Mouse (Mus musculus) neural tube, embryonic 15.5 days (tissue): ENCODE results near the gene Acoxl. TPM values are rescaled to one million over a fixed set of nuclear protein-coding genes. Genes with fewer than 3 reads are reported as not detected.

Experiments
- ATAC-seq: fragments of 200-750 bp; cut with Nextera tagmentation; 2 replicates; pipeline ENCODE4 v1.8.0; 2017; ENCODE audit warnings: mild to moderate bottlenecking, moderate TSS enrichment, moderate library complexity; ENCODE audit not compliant: low FRiP score
- H3K27ac ChIP-seq: fragments of 300-500 bp; sonication (generic); replicated peaks from 2 replicates; pipeline ENCODE4 v1.5.1; 2015; ENCODE audit warnings: mild to moderate bottlenecking, inconsistent platforms
- H3K27me3 ChIP-seq: fragments of 300-500 bp; sonication (generic); replicated peaks from 2 replicates; pipeline ENCODE4 v1.6.1; 2015; ENCODE audit warnings: inconsistent platforms
- H3K36me3 ChIP-seq: fragments of 300-500 bp; sonication (generic); 2 replicates; pipeline ENCODE4 v1.6.1; 2015; ENCODE audit warnings: inconsistent platforms
- H3K4me1 ChIP-seq: fragments of 300-500 bp; sonication (generic); 2 replicates; pipeline ENCODE4 v1.6.1; 2015; ENCODE audit warnings: inconsistent platforms
- H3K4me2 ChIP-seq: fragments of 300-500 bp; sonication (generic); 2 replicates; pipeline ENCODE4 v1.6.1; 2015; ENCODE audit warnings: inconsistent platforms, mild to moderate bottlenecking, moderate library complexity
- H3K4me3 ChIP-seq: fragments of 300-500 bp; sonication (generic); replicated peaks from 2 replicates; pipeline ENCODE4 v1.5.1; 2015; ENCODE audit warnings: mild to moderate bottlenecking, inconsistent platforms
- H3K9ac ChIP-seq: fragments of 300-500 bp; sonication (generic); replicated peaks from 2 replicates; pipeline ENCODE4 v1.6.1; 2015; ENCODE audit warnings: mild to moderate bottlenecking, inconsistent platforms
- H3K9me3 ChIP-seq: fragments of 300-500 bp; sonication (generic); replicated peaks from 2 replicates; pipeline ENCODE4 v1.6.1; 2016; ENCODE audit warnings: inconsistent platforms
- WGBS: fragments of 180-500 bp; shearing (Covaris S2); methylation state at CpG from one replicate; pipeline ENCODE4 v1.1.7; 2015; ENCODE audit warnings: mixed read lengths; 5-methylcytosine and 5-hydroxymethylcytosine counted together
- polyA plus RNA-seq: library from polyadenylated mRNA; unstranded; fragments of >200 nt; fragmentation: Nextera tagmentation; extraction: Ambion mirVana; gene quantifications from 2 replicates; pipeline ENCODE4 v1.2.1, GENCODE M21; 2015

Gene Acoxl
- polyA plus RNA-seq, 1 experiment from 2014 or later = 0.13 TPM

- Histone ChIP-seq H3K4me3 (no peak overlapping the region), H3K36me3 (no peaks in the 10 kb centered on the region), H3K27ac (no peak overlapping the region), H3K27me3 (no peaks in the 10 kb centered on the region; the same call in 1 of the 2 replicates), H3K4me1 (no peaks in the 10 kb centered on the region), H3K4me2 (no peak overlapping the region), H3K9ac (no peak overlapping the region), H3K9me3 (no peaks in the 10 kb centered on the region)
- ATAC-seq = no peak
- 82% methylated on average over 10 of the region's 10 CpGs for WGBS
Observed at GRCm38 (mm10) chr2:127904918-127905317, 66.2 kb downstream of the Acoxl start.

DNA sequence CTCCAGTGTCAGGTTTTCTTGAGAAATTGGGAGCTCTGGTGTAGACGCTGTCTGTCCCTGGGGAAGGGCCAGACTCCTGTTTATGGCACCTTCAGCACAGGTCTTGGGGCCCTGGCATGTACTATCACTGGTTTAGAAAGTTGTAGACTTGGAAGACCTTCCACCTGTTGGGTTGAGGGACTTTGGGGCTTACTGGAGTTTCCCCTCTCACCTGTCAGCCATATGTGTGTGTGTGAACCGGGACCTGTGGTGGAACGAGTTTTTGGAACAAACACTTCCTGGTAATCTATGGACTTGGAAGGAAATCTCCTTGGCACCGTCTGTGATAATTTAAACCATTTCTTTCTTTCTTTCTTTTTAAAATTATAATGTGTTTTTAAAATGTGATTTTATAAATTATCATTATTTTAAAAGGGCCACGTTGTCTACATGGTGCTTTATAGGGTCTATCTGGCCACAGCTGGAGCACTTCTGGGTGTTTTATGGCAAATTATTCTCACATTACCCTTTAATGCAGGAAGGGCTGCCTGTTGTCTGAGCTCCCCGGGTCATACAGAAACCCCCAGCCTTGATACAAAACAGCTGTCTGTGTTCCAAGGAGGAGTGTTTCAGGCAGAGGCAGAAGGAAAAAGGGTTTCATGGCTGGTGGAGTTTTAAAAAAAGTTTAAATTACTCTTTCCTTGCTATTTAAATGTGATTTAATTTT is 68.5 kb downstream of the Acoxl start:
- Histone ChIP-seq H3K4me2 (no peak overlapping the region), H3K4me3 (no peak overlapping the region), H3K4me1 (no peaks in the 10 kb centered on the region), H3K27me3 (no peaks in the 10 kb centered on the region; the same call in 1 of the 2 replicates), H3K27ac (no peak overlapping the region), H3K36me3 (no peaks in the 10 kb centered on the region), H3K9ac (no peak overlapping the region), H3K9me3 (no peaks in the 10 kb centered on the region)
- 36% methylated on average over 6 of the region's 6 CpGs for WGBS
- ATAC-seq = no peak

DNA sequence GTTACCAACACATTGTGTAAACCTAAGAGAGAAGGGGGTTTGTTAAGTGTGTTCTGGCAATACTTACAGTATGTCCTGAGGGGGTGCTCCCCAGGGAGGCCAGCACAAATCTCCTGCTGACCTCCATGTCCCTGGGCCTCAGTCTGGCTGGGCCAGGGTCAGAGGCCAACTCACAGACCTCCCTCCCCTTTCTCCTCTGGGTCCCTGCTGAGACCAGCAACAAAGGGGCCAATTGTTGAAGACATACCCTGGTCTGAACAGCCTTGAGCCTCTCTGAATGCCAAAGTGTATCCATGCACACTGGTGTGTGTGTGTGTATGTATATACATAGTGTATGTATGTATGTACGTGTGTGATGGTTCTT is 69.0 kb downstream of the Acoxl start:
- WGBS = 16% methylated on average over 1 of the region's 1 CpGs
- Histone ChIP-seq H3K36me3 (no peaks in the 10 kb centered on the region), H3K27ac (no peak overlapping the region), H3K4me1 (no peaks in the 10 kb centered on the region), H3K4me2 (no peak overlapping the region), H3K27me3 (no peaks in the 10 kb centered on the region; the same call in 1 of the 2 replicates), H3K4me3 (no peak overlapping the region), H3K9me3 (no peaks in the 10 kb centered on the region), H3K9ac (no peak overlapping the region)
- ATAC-seq = no peak

GRCm38 (mm10) chr2:127908881-127909280 is 70.2 kb downstream of the Acoxl start:
- Histone ChIP-seq H3K27ac (no peak overlapping the region), H3K9me3 (no peaks in the 10 kb centered on the region), H3K27me3 (no peaks in the 10 kb centered on the region; the same call in 1 of the 2 replicates), H3K4me1 (no peaks in the 10 kb centered on the region), H3K4me3 (no peak overlapping the region), H3K4me2 (no peak overlapping the region), H3K9ac (no peak overlapping the region), H3K36me3 (no peaks in the 10 kb centered on the region)
- no peak for ATAC-seq
- WGBS = 67% methylated on average over 7 of the region's 7 CpGs

GRCm38 (mm10) chr2:127909790-127910189 is 71.1 kb downstream of the Acoxl start:
- H3K4me2 ChIP-seq = no peak overlapping the region
- 83% methylated on average over 4 of the region's 4 CpGs for WGBS
- no peaks in the 10 kb centered on the region for H3K36me3 ChIP-seq
- no peaks in the 10 kb centered on the region for H3K9me3 ChIP-seq
- H3K27me3 ChIP-seq = no peaks in the 10 kb centered on the region; the same call in 1 of the 2 replicates
- no peak overlapping the region for H3K4me3 ChIP-seq
- ATAC-seq = no peak
- no peak overlapping the region for H3K27ac ChIP-seq
- no peak overlapping the region for H3K9ac ChIP-seq
- H3K4me1 ChIP-seq = no peaks in the 10 kb centered on the region

DNA sequence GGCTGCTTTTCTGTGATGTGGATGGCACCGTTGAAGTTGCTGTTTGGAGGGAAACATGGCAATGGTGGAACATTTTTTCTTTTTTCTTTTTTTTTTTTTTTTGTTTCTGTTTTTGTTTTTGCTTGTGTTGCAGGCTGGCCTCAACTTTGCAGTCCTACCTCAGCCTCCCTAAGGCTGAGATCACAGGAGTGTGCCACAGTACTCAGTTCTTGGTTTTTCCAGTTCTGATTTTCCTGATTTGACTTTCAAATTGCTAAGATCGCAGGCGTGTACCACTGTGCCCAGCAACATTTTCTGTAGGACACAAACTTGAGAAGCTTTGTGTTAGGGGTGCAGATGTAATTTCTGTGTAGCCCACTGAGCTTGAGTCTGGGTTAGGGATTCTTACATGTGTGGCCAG is 72.9 kb downstream of the Acoxl start:
- WGBS = 90% methylated on average over 3 of the region's 3 CpGs
- H3K27ac ChIP-seq = no peak overlapping the region
- ATAC-seq = no peak

GRCm38 (mm10) chr2:127914047-127914446 is 75.4 kb downstream of the Acoxl start:
- Histone ChIP-seq H3K36me3 (no peaks in the 10 kb centered on the region), H3K27ac (no peak overlapping the region), H3K4me1 (no peaks in the 10 kb centered on the region), H3K9me3 (no peaks in the 10 kb centered on the region), H3K4me3 (no peak overlapping the region), H3K27me3 (no peaks in the 10 kb centered on the region), H3K4me2 (no peak overlapping the region), H3K9ac (no peak overlapping the region)
- no peak for ATAC-seq
- WGBS = 93% methylated on average over 5 of the region's 5 CpGs

More for the DNA sequence above, 72.9 kb downstream of the Acoxl start:
- no peaks in the 10 kb centered on the region for H3K9me3 ChIP-seq
- H3K36me3 ChIP-seq = no peaks in the 10 kb centered on the region
- no peaks in the 10 kb centered on the region for H3K4me1 ChIP-seq
- no peak overlapping the region for H3K4me3 ChIP-seq
- no peak overlapping the region for H3K9ac ChIP-seq
- no peak overlapping the region for H3K4me2 ChIP-seq
- no peaks in the 10 kb centered on the region; the same call in 1 of the 2 replicates for H3K27me3 ChIP-seq

- Histone ChIP-seq H3K4me1 (no peaks in the 10 kb centered on the region), H3K27me3 (no peaks in the 10 kb centered on the region), H3K4me3 (no peak overlapping the region), H3K9me3 (no peaks in the 10 kb centered on the region), H3K9ac (no peak overlapping the region), H3K27ac (no peak overlapping the region), H3K36me3 (no peaks in the 10 kb centered on the region), H3K4me2 (no peak overlapping the region)
- WGBS = 76% methylated on average over 7 of the region's 7 CpGs
- ATAC-seq = no peak
Observed at GRCm38 (mm10) chr2:127916804-127917410, 78.2 kb downstream of the Acoxl start.

DNA sequence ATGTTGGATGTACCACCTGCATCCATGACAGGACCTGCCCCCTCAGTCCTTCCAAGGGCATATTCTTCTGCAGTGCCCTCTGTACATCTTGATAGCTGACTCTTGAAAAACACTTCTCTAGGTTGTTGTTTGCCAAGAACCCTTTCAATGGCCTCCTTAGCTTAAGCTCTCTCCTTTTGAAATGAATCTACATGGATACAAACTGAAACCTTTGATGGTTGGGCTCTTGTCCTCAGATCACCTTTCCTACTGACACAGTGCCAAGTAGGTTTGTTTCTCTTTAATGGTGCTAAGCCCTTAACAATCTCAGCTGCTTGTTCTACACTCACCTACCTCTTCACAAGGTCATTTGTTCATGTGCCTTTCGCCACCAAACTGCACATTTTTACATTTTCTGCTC is 81.1 kb downstream of the Acoxl start:
- Histone ChIP-seq H3K9me3 (no peaks in the 10 kb centered on the region), H3K36me3 (no peaks in the 10 kb centered on the region), H3K27ac (no peak overlapping the region), H3K9ac (no peak overlapping the region), H3K4me1 (no peaks in the 10 kb centered on the region), H3K4me2 (no peak overlapping the region), H3K4me3 (no peak overlapping the region), H3K27me3 (no peaks in the 10 kb centered on the region)
- no peak for ATAC-seq
- WGBS = 94% methylated on average over 1 of the region's 1 CpGs

GRCm38 (mm10) chr2:127922036-127922901 is 83.6 kb downstream of the Acoxl start:
- 58% methylated on average over 22 of the region's 22 CpGs for WGBS
- no peak overlapping the region for H3K27ac ChIP-seq
- H3K27me3 ChIP-seq = no peaks in the 10 kb centered on the region
- H3K9ac ChIP-seq = no peak overlapping the region
- H3K4me2 ChIP-seq = no peak overlapping the region
- no peaks in the 10 kb centered on the region for H3K9me3 ChIP-seq
- no peak for ATAC-seq
- no peaks in the 10 kb centered on the region for H3K4me1 ChIP-seq
- no peaks in the 10 kb centered on the region for H3K36me3 ChIP-seq
- H3K4me3 ChIP-seq = no peak overlapping the region

GRCm38 (mm10) chr2:127923077-127923680 is 84.5 kb downstream of the Acoxl start:
- Histone ChIP-seq H3K36me3 (no peaks in the 10 kb centered on the region), H3K27ac (no peak overlapping the region), H3K9ac (no peak overlapping the region), H3K4me1 (0 out of 2 replicates have a peak, but pooled peaks cover 5% of the 10 kb centered on the region), H3K4me3 (no peak overlapping the region), H3K9me3 (no peaks in the 10 kb centered on the region), H3K27me3 (no peaks in the 10 kb centered on the region), H3K4me2 (no peak overlapping the region)
- WGBS = 84% methylated on average over 5 of the region's 5 CpGs
- ATAC-seq = no peak
